Mouse (Mus musculus): Measurements from ENCODE around the gene Nup107.
"Not testable (repeated sequence)": the region's sequence is repeated elsewhere in the genome, so short reads cannot be mapped to it uniquely, and the experiment has no call there.

The Nup107 gene

DNA sequence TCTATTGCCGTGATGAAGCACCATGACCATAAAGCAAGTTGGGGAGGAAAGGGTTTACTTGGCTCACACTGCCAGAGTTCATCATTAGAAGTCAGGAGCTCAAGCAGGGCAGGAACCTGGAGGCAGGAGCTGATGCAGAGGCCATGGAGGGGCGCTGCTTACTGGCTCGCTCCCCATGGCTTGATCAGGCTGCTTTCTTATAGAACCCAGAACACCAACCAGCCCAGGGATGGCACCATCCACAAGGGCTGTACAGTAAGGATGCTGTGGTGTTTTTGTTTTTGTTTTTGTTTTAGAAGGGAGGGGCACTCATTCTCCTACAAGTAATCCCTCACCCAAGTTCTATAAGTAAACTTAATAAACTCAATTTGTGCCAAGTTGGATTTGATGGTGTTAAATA lies 75.8 kb downstream of the Nup107 start:
- DNase-seq (ENCODE audit: low read depth, low spot score), result no peak

DNA sequence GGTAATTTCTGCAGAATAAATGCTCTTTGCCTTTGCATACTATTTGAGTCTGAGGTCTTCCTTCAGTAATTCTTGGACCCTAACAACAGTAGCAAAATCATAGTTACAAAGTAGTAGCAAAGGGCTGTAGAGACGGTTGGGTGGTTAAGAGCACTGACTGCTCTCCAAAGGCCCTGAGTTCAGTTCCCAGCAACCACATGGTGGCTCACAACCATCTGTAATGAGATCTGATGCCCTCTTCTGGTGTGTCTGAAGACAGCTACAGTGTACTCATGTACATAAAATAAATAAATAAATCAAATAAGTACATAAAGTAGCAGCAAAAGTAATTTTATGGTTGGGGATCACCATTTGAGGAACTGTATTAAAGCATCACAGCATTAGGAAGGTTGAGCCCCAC lies 76.9 kb downstream of the Nup107 start:
- DNase-seq (ENCODE audit: low read depth, low spot score), result not testable (repeated sequence)

DNA sequence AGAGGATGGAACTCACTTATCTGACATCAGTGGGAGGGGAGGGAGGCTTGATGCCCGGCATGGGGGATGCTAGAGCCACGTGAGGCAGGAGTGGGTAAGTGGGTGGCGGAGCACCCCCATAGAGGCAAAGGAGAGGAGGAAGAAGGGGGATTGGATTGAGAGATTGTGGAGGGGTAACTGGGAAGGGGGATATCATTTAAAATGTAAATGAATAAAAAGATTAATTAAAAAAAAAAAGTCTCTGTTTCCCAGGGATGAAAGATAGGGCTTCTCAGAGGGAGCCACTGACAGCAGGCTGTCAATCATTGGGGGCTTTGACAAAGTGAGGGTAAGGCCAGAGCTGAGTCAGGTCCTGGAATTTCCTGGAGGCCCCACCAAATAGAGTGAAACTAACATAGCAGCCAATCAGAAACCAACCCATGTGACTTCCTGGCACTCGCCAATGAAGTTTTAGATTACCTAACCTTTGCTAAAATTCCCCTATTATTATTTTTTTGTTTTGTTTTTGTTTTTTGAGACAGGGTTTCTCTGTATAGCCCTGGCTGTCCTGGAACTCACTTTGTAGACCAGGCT lies 77.5 kb downstream of the Nup107 start:
- DNase-seq (ENCODE audit: low read depth, low spot score), result no peak

DNA sequence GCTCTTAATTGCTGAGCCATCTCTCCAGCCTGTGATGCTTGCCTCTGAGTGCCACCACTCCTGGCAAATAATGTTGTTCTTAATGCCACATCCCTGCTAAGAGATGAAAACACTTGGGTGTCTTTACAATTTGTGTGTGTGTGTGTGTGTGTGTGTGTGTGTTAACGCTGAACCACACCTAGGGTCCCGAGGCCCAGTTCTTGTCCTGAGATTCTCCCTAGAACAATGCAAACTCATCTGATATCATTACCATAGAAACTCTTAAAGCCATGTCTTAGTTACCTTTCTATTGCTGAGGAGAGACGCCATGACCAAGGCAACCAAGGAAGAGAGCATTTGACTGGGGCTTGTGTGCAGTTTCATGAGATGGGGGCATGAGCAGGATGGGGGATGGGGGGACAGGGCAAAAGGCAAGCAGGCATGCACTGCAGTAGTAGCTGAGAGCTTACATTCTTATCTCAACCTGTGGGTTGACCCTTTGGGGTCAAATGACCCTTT lies 78.4 kb downstream of the Nup107 start:
- no peak for DNase-seq (ENCODE audit: low read depth, low spot score)

DNA sequence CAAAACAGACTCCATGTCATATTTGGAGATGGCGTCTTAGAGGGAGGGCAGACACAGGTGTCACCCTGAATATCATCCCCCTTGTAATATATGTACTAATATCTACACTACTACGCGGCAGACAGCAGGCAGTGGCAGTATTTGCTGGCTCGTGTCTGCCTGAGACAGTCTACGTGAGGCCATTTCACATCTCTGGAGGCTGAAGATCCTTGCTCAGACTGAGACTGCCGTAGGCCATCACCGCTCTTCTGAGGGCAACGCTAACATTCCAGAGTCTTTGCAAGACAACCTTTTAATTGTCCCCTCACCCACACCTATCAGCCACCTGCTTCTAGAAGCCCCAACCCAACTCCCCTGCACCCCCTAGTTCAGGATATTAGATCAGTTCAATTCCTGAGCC lies 79.0 kb downstream of the Nup107 start:
- DNase-seq (ENCODE audit: low read depth, low spot score), result no peak

DNA sequence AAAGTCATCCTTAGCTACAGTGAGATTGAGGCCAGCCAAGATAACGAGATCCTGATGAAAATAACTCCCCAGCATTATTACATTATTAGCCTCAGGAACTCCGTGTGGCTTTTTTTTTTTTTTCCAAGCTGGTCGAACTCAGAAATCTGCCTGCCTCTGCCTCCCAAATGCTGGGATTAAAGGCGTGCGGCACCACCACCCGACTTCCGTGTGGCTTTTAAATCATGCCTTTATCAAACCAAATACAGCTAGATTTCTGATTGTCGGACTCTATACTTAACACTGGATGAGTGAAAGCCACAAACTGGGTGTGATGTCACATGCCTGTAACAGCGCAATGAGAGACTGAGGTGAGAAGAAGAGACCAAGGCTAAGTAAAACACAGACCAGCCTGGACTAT lies 79.6 kb downstream of the Nup107 start:
- no peak for DNase-seq (ENCODE audit: low read depth, low spot score)

DNA sequence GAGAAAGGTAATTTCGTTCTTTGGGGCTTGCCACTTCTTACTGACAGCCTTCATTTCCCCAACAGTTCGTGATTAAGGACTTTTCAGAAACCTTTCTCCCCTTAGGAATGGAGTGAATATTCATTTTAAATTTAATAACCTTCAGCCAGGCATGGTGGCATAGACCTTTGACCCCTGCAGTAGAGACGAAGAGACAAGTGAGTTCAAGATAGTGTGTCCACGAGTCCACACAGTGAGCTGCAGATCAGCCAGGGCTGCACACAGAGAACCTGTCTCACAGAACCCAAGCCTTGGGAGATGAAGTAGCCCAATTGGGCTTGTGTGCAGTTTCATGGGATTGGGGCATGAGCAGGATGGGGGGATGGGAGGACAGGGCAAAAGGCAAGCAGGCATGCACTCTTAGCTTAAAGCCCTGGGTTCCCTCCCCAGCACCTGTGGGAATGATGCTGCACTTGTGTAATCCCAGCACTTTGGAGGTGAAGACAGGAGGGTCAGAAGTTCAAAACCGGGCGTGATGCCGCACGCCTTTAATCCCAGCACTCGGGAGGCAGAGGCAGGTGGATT lies 80.2 kb downstream of the Nup107 start:
- no peak for DNase-seq (ENCODE audit: low read depth, low spot score)

DNA sequence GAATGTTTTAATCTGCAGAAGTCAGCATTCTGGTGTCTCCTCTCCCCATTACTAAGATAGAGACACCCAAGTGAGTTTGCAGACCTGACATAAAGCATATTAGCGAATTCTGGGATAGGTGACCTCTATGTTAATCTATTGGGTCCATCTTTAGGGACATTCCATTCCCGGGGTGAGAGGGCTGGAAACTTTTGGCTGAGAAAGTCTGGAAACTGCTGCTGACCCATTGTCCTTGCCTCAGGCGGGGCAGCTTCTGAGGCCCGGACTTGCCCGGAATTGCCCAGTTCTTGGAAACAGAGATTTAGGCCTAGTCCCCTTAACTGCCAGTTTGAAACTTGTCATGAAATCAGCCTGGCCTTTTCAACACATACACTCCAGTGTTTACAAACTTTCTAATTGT lies 81.1 kb downstream of the Nup107 start:
- no peak for DNase-seq (ENCODE audit: low read depth, low spot score)

DNA sequence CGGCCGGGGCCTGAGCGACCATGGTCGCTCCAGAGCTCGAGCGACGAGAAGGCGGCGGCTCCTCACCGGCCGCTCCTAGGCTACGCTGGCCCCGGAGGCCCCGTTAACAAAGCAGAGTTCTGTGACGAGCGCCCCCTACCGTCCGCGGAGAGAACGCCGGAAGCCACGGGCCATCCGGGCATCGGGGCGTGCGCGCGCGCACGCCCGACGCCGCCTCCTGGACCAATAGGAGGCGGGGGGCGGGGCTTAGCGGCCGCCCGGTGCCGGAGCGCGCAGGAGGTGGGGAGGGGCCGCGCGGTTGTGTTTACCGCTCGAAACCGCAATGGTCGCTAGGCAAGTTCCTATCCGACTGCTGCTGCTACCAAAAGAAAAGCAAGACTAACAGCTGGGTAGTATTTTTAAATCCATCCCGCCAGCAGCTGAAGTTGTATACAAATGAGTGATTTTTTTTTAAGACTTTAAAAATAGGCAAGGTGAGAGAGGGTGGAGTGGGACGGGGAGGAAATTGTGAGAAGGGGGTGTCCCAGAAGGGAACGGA lies 81.8 kb downstream of the Nup107 start, which contains the start of gene Mdm2:
Gene Mdm2 (minus strand): TSS at position 155 of the 538 bp plus-strand sequence.
- DNase-seq (ENCODE audit: low read depth, low spot score), result peak; percentile 95

DNA sequence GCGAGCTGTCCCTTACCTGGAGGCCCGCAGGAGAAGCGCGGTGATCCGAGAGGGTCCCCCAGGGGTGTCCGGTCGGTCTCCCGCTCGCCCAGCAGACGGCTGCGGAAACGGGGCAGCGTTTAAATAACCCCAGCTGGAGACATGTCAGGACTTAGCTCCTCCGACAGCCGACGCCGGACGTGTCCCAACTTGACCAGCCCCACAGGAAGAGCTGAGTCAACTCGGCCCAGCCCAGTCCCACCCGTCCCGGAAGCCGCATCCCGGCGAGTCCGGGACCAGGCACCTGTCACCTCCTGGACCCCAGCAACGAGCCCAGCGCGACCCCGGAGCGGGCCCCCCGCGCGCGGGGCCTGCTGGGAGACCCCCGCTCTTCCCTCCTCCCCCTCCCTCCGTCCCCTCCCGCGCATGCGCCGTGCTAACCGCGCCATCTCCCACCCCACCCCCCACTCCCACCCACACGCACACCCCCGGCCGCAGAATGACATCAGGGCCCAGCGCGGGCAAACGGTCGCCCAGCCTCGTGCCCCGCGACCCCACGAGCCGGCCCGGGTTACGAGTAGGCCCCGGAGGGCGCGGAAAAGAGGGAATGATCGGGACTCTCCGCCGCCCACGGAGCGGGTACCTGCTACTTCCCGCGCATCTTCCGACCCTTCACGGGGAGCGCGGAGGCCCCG lies 82.4 kb downstream of the Nup107 start:
- DNase-seq (ENCODE audit: low read depth, low spot score), result peak; percentile 73

DNA sequence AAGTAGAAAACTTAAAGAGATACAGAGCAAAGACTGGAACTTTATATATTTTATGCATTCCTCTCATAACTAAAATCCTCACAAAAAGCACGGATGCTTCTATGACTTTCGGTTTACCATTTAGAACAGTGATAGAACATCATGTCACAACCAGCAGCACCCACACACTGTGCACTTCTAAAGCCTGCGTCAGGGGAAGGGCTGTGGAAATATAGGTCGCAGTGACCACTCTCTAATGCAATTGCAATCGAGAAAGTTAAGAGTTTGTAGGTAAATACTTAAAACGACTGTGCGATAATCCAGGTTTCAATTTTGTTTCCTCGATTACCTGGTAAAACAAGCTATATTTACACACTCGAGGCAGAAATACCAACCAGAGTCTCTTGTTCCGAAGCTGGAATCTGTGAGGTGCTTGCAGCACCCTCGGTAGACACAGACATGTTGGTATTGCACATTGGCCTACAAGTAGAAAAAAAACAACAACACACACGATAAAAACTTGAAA lies 83.1 kb downstream of the Nup107 start:
- DNase-seq (ENCODE audit: low read depth, low spot score), result peak; percentile 32

DNA sequence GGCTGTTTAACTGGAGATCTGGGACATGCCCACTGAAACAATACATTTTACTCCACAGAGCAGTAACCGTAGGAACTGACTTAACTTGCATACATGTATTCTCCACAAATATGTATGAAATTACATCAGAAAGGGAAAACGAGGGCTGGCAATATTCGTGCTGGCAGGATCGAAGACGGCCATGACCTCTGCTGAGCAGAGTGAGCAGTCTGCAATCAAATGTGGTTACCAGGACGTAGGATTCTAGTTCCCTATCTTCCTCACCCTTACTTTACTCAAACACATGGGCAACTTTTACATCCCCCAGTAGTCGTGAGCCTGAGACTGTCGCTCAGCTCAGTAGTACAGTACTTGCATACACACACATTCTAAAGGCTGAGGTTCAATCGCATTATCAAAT lies 83.6 kb downstream of the Nup107 start:
- no peak for DNase-seq (ENCODE audit: low read depth, low spot score)

DNA sequence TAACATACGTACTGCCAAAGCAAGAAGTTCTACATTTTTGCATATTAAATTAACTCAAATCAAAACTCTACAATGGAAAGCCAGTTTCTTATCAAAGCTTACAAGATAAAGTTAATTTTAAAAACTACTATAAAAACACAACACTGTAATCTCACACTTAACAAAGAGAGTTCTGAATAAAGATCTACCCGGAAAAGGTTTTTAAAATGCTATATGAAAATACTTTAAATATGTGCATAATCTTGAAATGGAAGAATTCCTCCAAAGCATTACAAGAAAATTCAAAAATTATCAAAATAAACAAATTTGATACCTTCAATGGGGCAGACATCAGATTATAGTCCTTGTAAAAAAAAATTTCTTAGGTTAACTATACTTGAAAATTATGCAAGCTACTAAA lies 84.1 kb downstream of the Nup107 start:
- DNase-seq (ENCODE audit: low read depth, low spot score), result no peak

DNA sequence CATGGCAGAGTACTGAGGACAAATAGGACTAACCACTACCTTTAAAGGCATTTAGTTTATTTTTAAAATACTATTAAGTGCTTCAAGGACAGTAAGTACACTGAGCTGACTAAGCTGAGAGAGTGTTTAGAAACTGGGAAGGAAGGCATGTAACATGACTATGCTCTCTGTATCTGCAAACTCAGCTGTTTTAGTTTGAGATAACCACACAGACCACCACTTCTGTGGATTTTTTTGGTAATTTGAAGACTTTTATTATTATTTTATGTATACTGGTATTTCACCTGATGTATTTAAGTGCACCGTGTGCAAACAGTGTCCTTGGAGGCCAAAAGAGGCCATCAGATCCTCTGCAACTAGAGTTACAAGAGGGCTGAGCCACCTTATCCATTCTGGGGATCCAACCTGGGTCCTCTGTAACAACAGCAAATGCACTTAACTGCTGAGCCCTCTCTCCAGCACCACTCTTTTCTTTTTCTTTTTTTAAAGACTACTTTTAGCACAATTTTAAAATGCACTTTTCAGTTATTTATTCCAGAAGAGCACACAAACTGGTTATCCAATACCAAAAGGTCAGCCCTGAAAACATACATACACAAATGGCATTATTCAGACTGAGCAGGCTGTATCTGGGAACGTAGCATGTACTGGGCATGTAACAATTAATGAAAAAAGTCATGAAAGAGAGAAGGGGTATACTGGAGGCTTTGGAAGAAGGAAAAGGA lies 85.2 kb downstream of the Nup107 start:
- no peak for DNase-seq (ENCODE audit: low read depth, low spot score)

DNA sequence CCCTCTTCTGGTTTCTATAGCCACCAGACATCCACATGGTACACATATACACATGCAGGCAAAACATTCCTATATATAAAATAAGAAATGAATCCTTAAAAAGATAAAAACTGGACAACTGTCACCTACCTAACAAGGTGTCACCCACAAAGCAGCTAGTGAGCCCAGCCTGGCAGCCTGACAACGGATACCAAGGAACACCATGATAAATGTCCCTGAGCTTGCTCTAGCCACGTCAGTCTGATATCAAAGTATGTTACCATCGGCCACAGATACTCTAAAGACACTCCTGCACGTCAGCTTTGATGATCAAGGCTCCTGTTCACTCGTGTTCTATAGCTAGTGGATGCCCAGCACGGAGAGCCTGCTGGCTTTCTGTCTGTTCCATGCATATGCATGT lies 86.1 kb downstream of the Nup107 start:
- DNase-seq (ENCODE audit: low read depth, low spot score), result no peak

DNA sequence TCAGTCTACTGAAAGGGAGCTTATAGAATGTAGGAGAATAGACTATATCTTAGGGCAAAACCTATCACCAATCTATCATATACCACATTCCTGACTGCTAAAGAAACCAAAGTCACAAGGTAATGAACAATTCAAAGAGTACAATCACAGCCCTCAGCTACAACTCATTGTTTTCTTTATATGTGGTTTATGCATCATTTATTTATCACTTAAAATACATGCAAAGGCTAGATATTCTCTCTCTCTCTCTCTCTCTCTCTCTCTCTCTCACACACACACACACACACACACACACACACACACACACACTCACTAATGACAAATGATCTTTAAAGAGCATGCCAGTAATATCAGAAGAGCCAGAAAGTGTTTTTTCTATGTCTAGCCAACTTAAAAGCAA lies 86.7 kb downstream of the Nup107 start:
- no peak for DNase-seq (ENCODE audit: low read depth, low spot score)

DNA sequence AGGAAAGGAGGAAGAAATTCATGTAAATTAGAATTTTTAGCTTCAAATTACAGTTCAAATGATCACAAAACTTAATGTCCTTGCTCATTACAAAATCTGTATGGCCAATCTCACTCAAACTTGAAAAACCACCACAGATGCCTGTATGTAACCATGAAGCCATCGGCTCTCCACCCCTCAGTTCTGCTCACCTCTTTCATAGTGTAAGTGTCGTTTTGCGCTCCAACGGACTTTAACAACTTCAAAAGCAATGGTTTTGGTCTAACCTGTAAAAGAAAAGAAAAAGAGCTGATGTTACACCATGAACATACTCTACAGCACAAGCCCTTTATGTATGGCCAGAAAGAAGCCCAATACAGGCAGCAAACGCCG lies 87.6 kb downstream of the Nup107 start:
- DNase-seq (ENCODE audit: low read depth, low spot score), result no peak

DNA sequence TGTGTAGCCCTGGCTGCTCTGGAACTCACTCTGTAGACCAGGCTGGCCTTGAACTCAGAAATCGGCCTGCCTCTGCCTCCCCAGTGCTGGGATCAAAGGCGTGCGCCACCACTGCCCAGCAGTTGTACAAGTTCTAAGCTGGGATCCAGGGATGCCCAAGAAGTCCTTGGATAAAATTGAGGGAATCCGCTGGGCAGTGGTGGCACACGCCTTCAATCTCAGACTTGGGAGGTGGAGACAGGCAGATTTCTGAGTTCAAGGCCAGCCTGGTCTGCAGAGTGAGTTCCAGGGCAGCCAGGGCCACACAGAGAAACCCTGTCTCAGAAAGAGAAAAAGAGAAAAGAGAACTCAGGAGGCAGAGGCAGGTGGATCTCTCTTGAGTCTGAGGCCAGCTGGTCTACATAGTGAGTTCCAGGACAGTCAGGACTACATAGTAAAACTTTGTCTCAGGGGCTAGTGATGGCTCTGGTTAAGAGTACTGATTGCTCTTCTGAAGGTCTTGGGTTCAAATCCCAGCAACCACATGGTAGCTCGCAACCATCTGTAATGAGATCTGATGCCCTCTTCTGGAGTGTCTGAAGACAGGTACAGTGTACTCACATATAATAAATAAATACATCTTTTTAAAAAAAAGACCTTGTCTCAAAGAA lies 88.1 kb downstream of the Nup107 start:
- not testable (repeated sequence) for DNase-seq (ENCODE audit: low read depth, low spot score)

DNA sequence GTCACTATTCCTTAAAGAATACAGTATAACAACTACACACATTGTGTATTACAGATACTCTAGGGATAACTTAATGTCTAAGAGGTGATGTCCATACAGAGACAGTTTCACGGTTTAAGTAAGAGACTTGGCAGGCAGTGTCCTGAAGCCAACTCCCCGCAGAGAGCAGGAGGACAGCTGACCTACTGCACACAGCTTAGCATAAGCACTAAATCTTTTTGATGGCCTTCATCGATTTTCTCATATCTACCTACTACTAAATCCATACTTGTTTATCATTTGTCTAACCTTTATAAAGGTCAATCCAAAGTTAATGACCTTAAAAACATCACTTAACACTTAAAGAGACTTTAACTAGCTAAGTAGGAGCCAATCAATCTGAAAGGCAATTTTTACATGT lies 89.0 kb downstream of the Nup107 start:
- DNase-seq (ENCODE audit: low read depth, low spot score), result no peak

DNA sequence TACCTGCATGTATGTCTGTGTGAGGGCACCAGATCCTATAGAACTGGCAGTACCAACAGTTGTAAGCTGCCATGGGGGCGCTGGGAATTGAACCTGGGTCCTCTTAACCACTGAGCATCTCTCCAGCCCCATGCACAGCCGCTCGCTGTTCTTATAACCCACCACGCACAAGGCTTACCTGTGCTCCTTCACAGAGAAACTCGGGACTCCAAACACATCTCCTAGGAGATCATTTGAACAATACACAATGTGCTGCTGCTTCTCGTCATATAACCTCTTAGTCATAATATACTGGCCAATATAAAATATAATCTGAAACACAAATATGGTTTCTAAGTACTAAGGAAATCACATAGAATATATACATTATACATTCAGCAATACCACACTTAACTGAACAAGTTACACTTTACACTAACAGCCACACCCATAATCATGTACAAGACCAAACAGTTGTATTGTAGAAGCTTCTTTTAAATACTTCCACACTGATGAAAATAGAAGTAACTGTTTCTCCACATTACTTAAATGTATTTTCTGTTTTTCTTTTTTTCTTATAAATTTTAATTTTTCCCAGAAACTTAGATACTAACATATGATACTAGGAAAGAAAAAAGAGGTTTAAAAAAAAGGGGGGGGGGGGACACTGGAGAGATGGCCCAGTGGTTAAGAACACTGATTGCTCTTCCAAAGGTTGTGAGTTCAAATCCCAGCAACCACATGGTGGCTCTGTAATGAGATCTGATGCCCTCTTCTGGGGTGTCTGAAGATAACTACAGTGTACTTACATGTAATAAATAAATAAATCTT lies 90.3 kb downstream of the Nup107 start:
- no peak for DNase-seq (ENCODE audit: low read depth, low spot score)
